Mouse (Mus musculus) kidney, embryonic 14.5 days (tissue): ENCODE measurements around the gene Cnr2. TPM values are rescaled to one million over a fixed set of nuclear protein-coding genes. Genes with fewer than 3 reads are reported as not detected.

Experiments used
- ATAC-seq: fragments of 200-750 bp; cut with Nextera tagmentation; 2 replicates; pipeline ENCODE4 v1.8.0; 2017; ENCODE audit warnings: moderate number of reproducible peaks, mild to moderate bottlenecking, moderate TSS enrichment, moderate library complexity; ENCODE audit not compliant: low FRiP score, low TSS enrichment
- H3K27ac ChIP-seq: fragments of 300-500 bp; sonication (generic); 2 replicates; pipeline ENCODE4 v1.5.1; 2014; ENCODE audit warnings: low read depth, mild to moderate bottlenecking, low read length, moderate library complexity, mixed read lengths
- H3K27me3 ChIP-seq: fragments of 300-500 bp; sonication (generic); 2 replicates; pipeline ENCODE4 v1.6.1; 2014; ENCODE audit warnings: mild to moderate bottlenecking, low read length; ENCODE audit not compliant: control insufficient read depth, insufficient read depth
- H3K36me3 ChIP-seq: fragments of 300-500 bp; sonication (generic); 2 replicates; pipeline ENCODE4 v1.6.1; 2014; ENCODE audit warnings: low read length, mixed read lengths; ENCODE audit not compliant: control insufficient read depth, insufficient read depth
- H3K4me1 ChIP-seq: fragments of 300-500 bp; sonication (generic); 2 replicates; pipeline ENCODE4 v1.6.1; 2014; ENCODE audit warnings: low read length, mixed read lengths; ENCODE audit not compliant: control insufficient read depth, insufficient read depth
- H3K4me2 ChIP-seq: fragments of 300-500 bp; sonication (generic); replicated peaks from 2 replicates; pipeline ENCODE4 v1.6.1; 2014; ENCODE audit warnings: low read depth, mild to moderate bottlenecking, low read length
- H3K4me3 ChIP-seq: fragments of 300-500 bp; sonication (generic); 2 replicates; pipeline ENCODE4 v1.5.1; 2014; ENCODE audit warnings: mild to moderate bottlenecking, low read length
- H3K9ac ChIP-seq: fragments of 300-500 bp; sonication (generic); 2 replicates; pipeline ENCODE4 v1.6.1; 2014; ENCODE audit warnings: low read depth, mild to moderate bottlenecking, low read length, moderate library complexity
- H3K9me3 ChIP-seq: fragments of 300-500 bp; sonication (generic); 2 replicates; pipeline ENCODE4 v1.6.1; 2016; ENCODE audit warnings: low read length; ENCODE audit not compliant: control insufficient read depth
- WGBS: fragments of 180-500 bp; shearing (Covaris S2); extraction: QIAGEN DNeasy Blood & Tissue Kit; methylation state at CpG from one replicate; pipeline ENCODE4 v1.1.7; 2014; 5-methylcytosine and 5-hydroxymethylcytosine counted together
- polyA plus RNA-seq: library from polyadenylated mRNA; unstranded; fragments of >200 nt; fragmentation: Nextera tagmentation; extraction: Ambion mirVana; gene quantifications from 2 replicates; pipeline ENCODE4 v1.2.1, GENCODE M21; 2014

Gene Cnr2
- polyA plus RNA-seq, 1 experiment from 2014 or later = 0.45 TPM

DNA sequence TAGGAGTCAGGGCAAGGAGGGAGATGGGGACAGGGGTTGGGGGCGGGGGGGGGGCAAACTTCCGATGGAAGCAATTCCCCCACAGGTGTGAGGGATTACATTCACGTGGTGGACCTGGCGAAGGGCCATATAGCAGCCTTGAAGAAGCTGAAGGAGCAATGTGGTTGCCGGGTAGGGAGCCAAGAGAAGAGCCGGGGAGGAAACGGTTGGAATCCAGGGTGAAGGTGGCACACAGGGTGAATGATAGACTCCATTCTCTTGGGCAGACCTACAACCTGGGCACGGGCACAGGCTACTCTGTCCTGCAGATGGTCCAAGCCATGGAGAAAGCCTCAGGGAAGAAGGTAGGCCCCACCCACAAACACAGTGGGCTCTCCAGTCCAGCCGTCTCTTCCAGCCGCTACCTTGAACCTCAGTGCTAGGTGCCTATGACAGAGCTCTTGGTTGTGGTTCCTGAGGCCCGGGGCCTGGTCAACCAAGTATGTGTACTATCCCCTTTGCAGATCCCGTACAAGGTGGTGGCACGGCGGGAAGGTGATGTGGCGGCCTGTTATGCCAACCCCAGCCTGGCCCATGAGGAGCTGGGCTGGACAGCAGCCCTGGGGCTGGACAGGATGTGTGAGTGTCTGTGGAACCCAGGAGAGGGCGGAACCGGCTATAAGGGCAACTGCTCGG is 72.0 kb downstream of the Cnr2 start:
- Histone ChIP-seq H3K4me1 (peaks cover 30% of the 10 kb centered on the region), H3K9me3 (no peaks in the 10 kb centered on the region), H3K36me3 (peaks cover 47% of the 10 kb centered on the region), H3K27ac (no peak overlapping the region), H3K9ac (no peak overlapping the region), H3K27me3 (no peaks in the 10 kb centered on the region), H3K4me3 (no peak overlapping the region), H3K4me2 (no peak overlapping the region)
- no peak for ATAC-seq
- 92% methylated on average over 18 of the region's 18 CpGs for WGBS

DNA sequence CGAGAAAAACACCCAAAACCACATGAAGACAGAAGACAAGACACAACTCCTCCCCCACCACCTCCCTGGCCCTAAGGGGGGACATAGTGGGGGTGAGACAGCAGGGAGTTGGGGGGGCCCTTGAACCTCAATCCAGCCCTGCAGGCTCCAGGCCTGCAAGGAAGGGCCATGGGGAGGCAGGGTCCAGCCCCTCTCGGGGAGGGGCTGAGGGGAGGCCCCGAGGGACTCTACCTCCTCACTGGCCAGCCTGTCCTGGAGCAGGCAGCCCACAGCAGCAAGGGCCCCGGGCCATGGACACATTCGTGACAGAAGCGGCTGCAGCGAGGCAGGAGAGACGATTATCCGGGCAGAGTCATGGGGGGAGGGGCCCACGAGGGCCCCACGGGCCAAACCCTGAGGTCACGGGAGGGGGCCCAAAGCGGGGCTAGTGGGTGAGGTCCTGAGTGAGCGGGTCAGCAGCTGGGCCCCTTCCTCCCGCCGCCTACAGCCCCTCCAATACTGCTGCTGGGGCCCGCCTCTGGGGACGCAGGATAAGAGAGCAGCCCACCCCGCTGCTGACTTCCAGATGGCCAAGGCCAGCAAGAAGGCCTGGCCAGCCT is 73.2 kb downstream of the Cnr2 start:
- Histone ChIP-seq H3K4me3 (no peak overlapping the region), H3K36me3 (peaks cover 47% of the 10 kb centered on the region), H3K4me2 (no peak overlapping the region), H3K9me3 (no peaks in the 10 kb centered on the region), H3K9ac (no peak overlapping the region), H3K4me1 (peaks cover 28% of the 10 kb centered on the region), H3K27me3 (no peaks in the 10 kb centered on the region), H3K27ac (no peak overlapping the region; the same call in 1 of the 2 replicates)
- no peak for ATAC-seq
- WGBS = 65% methylated on average over 19 of the region's 19 CpGs

DNA sequence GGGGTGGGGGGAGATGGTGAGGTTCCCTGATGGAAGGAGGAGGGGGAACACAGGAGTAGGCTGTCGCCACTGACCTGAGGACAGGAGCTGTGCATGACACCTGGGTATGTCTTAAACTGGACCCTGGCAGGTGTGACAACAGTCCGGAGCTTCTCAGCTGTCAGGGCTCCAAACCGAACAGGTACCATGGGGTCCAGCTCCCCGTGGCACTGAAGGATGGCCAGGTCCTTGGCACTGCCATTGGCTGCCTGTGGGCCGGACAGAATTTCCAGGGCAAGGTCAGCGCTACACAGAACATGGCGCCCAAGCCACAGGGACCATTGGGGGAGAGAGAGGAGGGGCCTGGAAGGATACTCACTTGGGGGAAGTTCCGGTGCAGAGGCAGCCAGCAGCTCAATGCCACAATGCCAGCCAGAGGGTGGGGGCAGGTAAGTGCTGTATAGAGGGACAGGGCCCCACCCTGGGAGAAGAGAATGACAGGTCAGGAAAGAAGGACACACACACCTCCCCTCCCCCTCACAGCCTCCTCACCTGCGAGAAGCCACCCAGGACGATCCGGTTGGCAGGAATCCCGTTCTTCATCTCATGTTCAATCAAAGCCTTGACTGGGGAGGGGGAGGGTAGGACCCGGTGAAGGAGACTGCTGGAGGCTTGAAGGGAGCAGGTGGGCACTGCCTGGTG is 74.0 kb downstream of the Cnr2 start:
- Histone ChIP-seq H3K4me1 (peaks cover 26% of the 10 kb centered on the region), H3K36me3 (peaks cover 47% of the 10 kb centered on the region), H3K27me3 (no peaks in the 10 kb centered on the region), H3K9me3 (no peaks in the 10 kb centered on the region), H3K27ac (no peak overlapping the region), H3K4me3 (no peak overlapping the region), H3K9ac (no peak overlapping the region), H3K4me2 (no peak overlapping the region)
- ATAC-seq = no peak
- 91% methylated on average over 13 of the region's 13 CpGs for WGBS

Other genes starting within 250 kb of the Cnr2 start
- 0.46 and 1.1 TPM in 2 replicates for gene Ifnlr1, start 209.1 kb upstream of the Cnr2 start, polyA plus RNA-seq
- not detected in 2 replicates for gene Il22ra1, start 167.2 kb upstream of the Cnr2 start, polyA plus RNA-seq
- gene Myom3, start 135.7 kb upstream of the Cnr2 start, polyA plus RNA-seq = 0.06 and 0.35 TPM in 2 replicates
- 334 and 342 TPM in 2 replicates for gene Srsf10, start 39.6 kb upstream of the Cnr2 start, polyA plus RNA-seq
- 174 and 209 TPM in 2 replicates for gene Pnrc2, start 21.5 kb upstream of the Cnr2 start, polyA plus RNA-seq
- 57.6 and 69.2 TPM in 2 replicates for gene Fuca1, start 25.3 kb downstream of the Cnr2 start, polyA plus RNA-seq
- gene Hmgcl, start 51.1 kb downstream of the Cnr2 start, polyA plus RNA-seq = 81.1 and 81.3 TPM in 2 replicates
- 29.0 and 31.3 TPM in 2 replicates for gene Gale, start 68.3 kb downstream of the Cnr2 start, polyA plus RNA-seq
- gene Lypla2, start 77.2 kb downstream of the Cnr2 start, polyA plus RNA-seq = 133 and 140 TPM in 2 replicates
- gene Pithd1, start 91.9 kb downstream of the Cnr2 start, polyA plus RNA-seq = 49.0 and 62.1 TPM in 2 replicates
- gene Eloa, start 126.4 kb downstream of the Cnr2 start, polyA plus RNA-seq = 31.5 and 43.7 TPM in 2 replicates
- 527 and 692 TPM in 2 replicates for gene Rpl11, start 158.0 kb downstream of the Cnr2 start, polyA plus RNA-seq
- gene Id3, start 248.1 kb downstream of the Cnr2 start, polyA plus RNA-seq = 848 and 979 TPM in 2 replicates